Mouse (Mus musculus): ENCODE results near the gene Vmn1r176. TPM values are rescaled to one million over a fixed set of nuclear protein-coding genes. Genes with fewer than 3 reads are reported as not detected.
"Not testable (repeated sequence)": the region's sequence is repeated elsewhere in the genome, so short reads cannot be mapped to it uniquely, and the experiment has no call there.

Gene Vmn1r176
- total RNA-seq (2012; rRNA removed): not detected in 2 replicates
- polyA plus RNA-seq (2012; ENCODE audit: insufficient read depth in 1 of 2, insufficient read length in 2 of 2, low read depth in 1 of 2, low replicate concordance in 2 of 2, missing spikeins in 1 of 2): not detected

GRCm38 (mm10) chr7:23837272-23837671 is at the start of gene Vmn1r176:
TSS of gene Vmn1r176 (minus strand) at chr7:23837372.
- not testable (repeated sequence) for H3K36me3 ChIP-seq (ENCODE audit: control insufficient read depth in 1 of 2, insufficient read depth in 2 of 2, low read length in 2 of 2); H3K9ac ChIP-seq (ENCODE audit: control insufficient read depth, low read depth, low read length, poor library complexity, severe bottlenecking); H3K9me3 ChIP-seq (replicated peaks; ENCODE audit: insufficient read depth, low read length); DNase-seq (ENCODE audit: low read depth, low spot score); H3K4me3 ChIP-seq (ENCODE audit: control insufficient read depth in 1 of 2, insufficient read depth in 1 of 2, low read depth in 2 of 2, low read length in 2 of 2); H3K4me1 ChIP-seq (ENCODE audit: control insufficient read depth in 1 of 2, insufficient read depth in 2 of 2, low read length in 2 of 2); H3K27me3 ChIP-seq (ENCODE audit: control insufficient read depth in 1 of 2, insufficient read depth in 2 of 2, low read length in 2 of 2); H3K79me2 ChIP-seq (ENCODE audit: control insufficient read depth, insufficient read depth, low read length, poor library complexity); H3K27ac ChIP-seq (ENCODE audit: control insufficient read depth, low read depth, low read length)

DNA sequence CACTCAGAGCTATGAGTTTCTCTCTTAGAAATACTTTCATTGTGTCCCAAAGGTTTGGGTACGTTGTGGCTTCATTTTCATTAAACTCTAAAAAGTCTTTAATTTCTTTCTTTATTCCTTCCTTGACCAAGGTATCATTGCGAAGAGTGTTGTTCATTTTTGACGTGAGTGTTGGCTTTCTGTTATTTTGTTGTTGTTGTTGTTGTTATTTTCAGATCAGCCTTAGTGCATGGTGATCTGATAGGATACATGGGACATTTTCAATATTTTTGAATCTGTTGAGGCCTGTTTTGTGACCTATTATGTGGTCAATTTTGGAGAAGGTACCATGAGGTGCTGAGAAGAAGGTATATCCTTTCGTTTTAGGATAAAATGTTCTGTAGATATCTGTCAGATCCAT is 39.7 kb upstream of the Vmn1r176 start:
- DNase-seq (ENCODE audit: low read depth, low spot score); H3K4me1 ChIP-seq (ENCODE audit: control insufficient read depth in 1 of 2, insufficient read depth in 2 of 2, low read length in 2 of 2); H3K9ac ChIP-seq (ENCODE audit: control insufficient read depth, low read depth, low read length, poor library complexity, severe bottlenecking); H3K36me3 ChIP-seq (ENCODE audit: control insufficient read depth in 1 of 2, insufficient read depth in 2 of 2, low read length in 2 of 2); H3K79me2 ChIP-seq (ENCODE audit: control insufficient read depth, insufficient read depth, low read length, poor library complexity); H3K4me3 ChIP-seq (ENCODE audit: control insufficient read depth in 1 of 2, insufficient read depth in 1 of 2, low read depth in 2 of 2, low read length in 2 of 2); H3K9me3 ChIP-seq (replicated peaks; ENCODE audit: insufficient read depth, low read length); H3K27me3 ChIP-seq (ENCODE audit: control insufficient read depth in 1 of 2, insufficient read depth in 2 of 2, low read length in 2 of 2); H3K27ac ChIP-seq (ENCODE audit: control insufficient read depth, low read depth, low read length): not testable (repeated sequence)

GRCm38 (mm10) chr7:23866349-23866748 is 29.2 kb upstream of the Vmn1r176 start, which contains the start of gene Vmn1r177:
TSS of gene Vmn1r177 (minus strand) at chr7:23866449.
- H3K27me3 ChIP-seq (ENCODE audit: control insufficient read depth in 1 of 2, insufficient read depth in 2 of 2, low read length in 2 of 2): not testable (repeated sequence)

GRCm38 (mm10) chr7:23810543-23810942 is 26.6 kb downstream of the Vmn1r176 start, which contains the start of gene Vmn1r175:
TSS of gene Vmn1r175 (minus strand) at chr7:23810643.
- not testable (repeated sequence) for H3K4me3 ChIP-seq (ENCODE audit: control insufficient read depth in 1 of 2, insufficient read depth in 1 of 2, low read depth in 2 of 2, low read length in 2 of 2); H3K4me1 ChIP-seq (ENCODE audit: control insufficient read depth in 1 of 2, insufficient read depth in 2 of 2, low read length in 2 of 2); H3K9me3 ChIP-seq (replicated peaks; ENCODE audit: insufficient read depth, low read length); H3K27me3 ChIP-seq (ENCODE audit: control insufficient read depth in 1 of 2, insufficient read depth in 2 of 2, low read length in 2 of 2); H3K9ac ChIP-seq (ENCODE audit: control insufficient read depth, low read depth, low read length, poor library complexity, severe bottlenecking); H3K36me3 ChIP-seq (ENCODE audit: control insufficient read depth in 1 of 2, insufficient read depth in 2 of 2, low read length in 2 of 2); H3K79me2 ChIP-seq (ENCODE audit: control insufficient read depth, insufficient read depth, low read length, poor library complexity); H3K27ac ChIP-seq (ENCODE audit: control insufficient read depth, low read depth, low read length); DNase-seq (ENCODE audit: low read depth, low spot score)

More at GRCm38 (mm10) chr7:23866349-23866748, 29.2 kb upstream of the Vmn1r176 start, which contains the start of gene Vmn1r177:
- not testable (repeated sequence) for H3K4me1 ChIP-seq (ENCODE audit: control insufficient read depth in 1 of 2, insufficient read depth in 2 of 2, low read length in 2 of 2); DNase-seq (ENCODE audit: low read depth, low spot score); H3K4me3 ChIP-seq (ENCODE audit: control insufficient read depth in 1 of 2, insufficient read depth in 1 of 2, low read depth in 2 of 2, low read length in 2 of 2); H3K9ac ChIP-seq (ENCODE audit: control insufficient read depth, low read depth, low read length, poor library complexity, severe bottlenecking); H3K36me3 ChIP-seq (ENCODE audit: control insufficient read depth in 1 of 2, insufficient read depth in 2 of 2, low read length in 2 of 2); H3K9me3 ChIP-seq (replicated peaks; ENCODE audit: insufficient read depth, low read length); H3K27ac ChIP-seq (ENCODE audit: control insufficient read depth, low read depth, low read length); H3K79me2 ChIP-seq (ENCODE audit: control insufficient read depth, insufficient read depth, low read length, poor library complexity)

GRCm38 (mm10) chr7:23784526-23784925 is 52.6 kb downstream of the Vmn1r176 start:
- Histone ChIP-seq H3K27me3 (ENCODE audit: control insufficient read depth in 1 of 2, insufficient read depth in 2 of 2, low read length in 2 of 2) (no peaks in the 10 kb centered on the region), H3K79me2 (ENCODE audit: control insufficient read depth, insufficient read depth, low read length, poor library complexity) (no peaks in the 10 kb centered on the region), H3K4me3 (ENCODE audit: control insufficient read depth in 1 of 2, insufficient read depth in 1 of 2, low read depth in 2 of 2, low read length in 2 of 2) (no peak overlapping the region), H3K9me3 (replicated peaks; ENCODE audit: insufficient read depth, low read length) (no peaks in the 10 kb centered on the region), H3K4me1 (ENCODE audit: control insufficient read depth in 1 of 2, insufficient read depth in 2 of 2, low read length in 2 of 2) (no peaks in the 10 kb centered on the region), H3K27ac (ENCODE audit: control insufficient read depth, low read depth, low read length) (no peak overlapping the region), H3K36me3 (ENCODE audit: control insufficient read depth in 1 of 2, insufficient read depth in 2 of 2, low read length in 2 of 2) (no peaks in the 10 kb centered on the region), H3K9ac (ENCODE audit: control insufficient read depth, low read depth, low read length, poor library complexity, severe bottlenecking) (no peak overlapping the region)
- no peak for DNase-seq (ENCODE audit: low read depth, low spot score)
- TF ChIP-seq NRF1 (IDR thresholded peaks at IDR 0.05; ENCODE audit: insufficient read depth, low read depth, low read length, poor library complexity, severe bottlenecking) (no peak), NELFE (IDR thresholded peaks at IDR 0.05; ENCODE audit: low read depth, low read length) (no peak), SMC3 (IDR thresholded peaks at IDR 0.05; ENCODE audit: low read depth, low read length) (no peak), MYC (IDR thresholded peaks at IDR 0.05; ENCODE audit: low read depth, low read length) (no peak), POLR2AphosphoS5 (IDR thresholded peaks at IDR 0.05; ENCODE audit: borderline replicate concordance, low read depth, low read length) (no peak), SIN3A (IDR thresholded peaks at IDR 0.05; ENCODE audit: low read length) (no peak), CHD1 (IDR thresholded peaks at IDR 0.05; ENCODE audit: low read depth, low read length) (no peak), KAT2A (conservative IDR thresholded peaks at IDR 0.05; ENCODE audit: low read depth, low read length) (no peak), POLR2A (IDR thresholded peaks at IDR 0.05; ENCODE audit: control insufficient read depth in 1 of 2, insufficient read depth in 1 of 2, low read depth in 1 of 2, low read length in 2 of 2, poor library complexity in 1 of 2) (no peak), ZNF384 (IDR thresholded peaks at IDR 0.05; ENCODE audit: low read depth, low read length) (no peak), ETS1 (IDR thresholded peaks at IDR 0.05; ENCODE audit: low read depth, low read length) (no peak), UBTF (IDR thresholded peaks at IDR 0.05; ENCODE audit: borderline replicate concordance, insufficient read depth, low read depth, low read length) (no peak), MAFK (IDR thresholded peaks at IDR 0.05; ENCODE audit: borderline replicate concordance, low read depth, low read length) (no peak), CHD2 (IDR thresholded peaks at IDR 0.05; ENCODE audit: low read length) (no peak), ELF1 (IDR thresholded peaks at IDR 0.05; ENCODE audit: low read depth, low read length) (no peak)
